Mouse (Mus musculus) C2C12 (cell line): ENCODE results near the gene Spty2d1.

Experiments
- CEBPB ChIP-seq: IDR thresholded peaks from one replicate; pipeline ENCODE4 v1.6.1; 2011; ENCODE audit warnings: low read depth, mild to moderate bottlenecking, control low read depth, moderate library complexity
- CTCF ChIP-seq: IDR thresholded peaks from one replicate; pipeline ENCODE4 v1.5.1; 2011; ENCODE audit not compliant: control insufficient read depth, insufficient read depth, insufficient read length
- FOSL1 ChIP-seq: IDR thresholded peaks from one replicate; pipeline ENCODE4 v1.8.0; 2011; ENCODE audit warnings: mild to moderate bottlenecking, low read length; ENCODE audit not compliant: poor library complexity, insufficient read depth, severe bottlenecking
- MAX ChIP-seq: IDR thresholded peaks from one replicate; pipeline ENCODE4 v1.6.1; 2011; ENCODE audit warnings: mild to moderate bottlenecking, control low read depth
- MYOD1 ChIP-seq: IDR thresholded peaks from one replicate; pipeline ENCODE4 v1.6.1; 2011; ENCODE audit warnings: low read depth; ENCODE audit not compliant: control insufficient read depth, insufficient read length
- MYOG ChIP-seq: IDR thresholded peaks from one replicate; pipeline ENCODE4 v1.6.1; 2011; ENCODE audit not compliant: control insufficient read depth, insufficient read length; ENCODE audit errors: extremely low read depth
- USF1 ChIP-seq: IDR thresholded peaks from one replicate; pipeline ENCODE4 v1.6.1; 2011; ENCODE audit warnings: low read depth, mild to moderate bottlenecking, control low read depth, moderate library complexity

GRCm38 (mm10) chr7:47031371-47031770 is 23.2 kb upstream of the Spty2d1 start:
- TF ChIP-seq CTCF = no peak
- TF ChIP-seq USF1 = no peak
- TF ChIP-seq MYOD1 = peak; percentile 68
- peak; percentile 99 for TF ChIP-seq CEBPB
- TF ChIP-seq MYOG = no peak
- TF ChIP-seq MAX = no peak
- TF ChIP-seq FOSL1 = peak; percentile 95
